Mouse (Mus musculus): ENCODE data around the gene Klhl3. TPM values are rescaled to one million over a fixed set of nuclear protein-coding genes. Genes with fewer than 3 reads are reported as not detected.

The Klhl3 gene
- polyA plus RNA-seq, 1 experiment = 2.0 TPM

GRCm38 (mm10) chr13:58066496-58067389 lies 46.6 kb downstream of the Klhl3 start:
- peak; percentile 26 for DNase-seq
- whole genome bisulfite sequencing = 45% methylated on average over 14 of the region's 14 CpGs
- TF ChIP-seq POLR2A (IDR thresholded peaks at IDR 0.05; ENCODE audit: control insufficient read depth, extremely low read depth, insufficient read depth, low read length, poor library complexity) = no peak
- Histone ChIP-seq H3K27me3 (ENCODE audit: control insufficient read depth, insufficient read depth, low read length) (no peaks in the 10 kb centered on the region), H3K36me3 (ENCODE audit: control insufficient read depth, insufficient read depth, low read length) (no peaks in the 10 kb centered on the region), H3K4me3 (ENCODE audit: control insufficient read depth, insufficient read depth, low read length) (peak overlapping the region; percentile 8), H3K27ac (ENCODE audit: control insufficient read depth, insufficient read depth, low read length) (peak overlapping the region; percentile 69), H3K4me1 (replicated peaks; ENCODE audit: control insufficient read depth, insufficient read depth, low read length) (peaks cover 18% of the 10 kb centered on the region)

GRCm38 (mm10) chr13:58066081-58066495 lies 47.3 kb downstream of the Klhl3 start:
- H3K27ac ChIP-seq (ENCODE audit: control insufficient read depth, insufficient read depth, low read length) = no peak overlapping the region
- peaks cover 18% of the 10 kb centered on the region for H3K4me1 ChIP-seq (replicated peaks; ENCODE audit: control insufficient read depth, insufficient read depth, low read length)
- TF ChIP-seq CTCF (IDR thresholded peaks at IDR 0.05; ENCODE audit: borderline replicate concordance, control insufficient read depth, extremely low read depth, insufficient read depth, low read length, poor library complexity) (no peak), POLR2A (IDR thresholded peaks at IDR 0.05; ENCODE audit: control insufficient read depth, extremely low read depth, insufficient read depth, low read length, poor library complexity) (no peak)
- no peak for DNase-seq
- WGBS = 94% methylated on average over 13 of the region's 13 CpGs
- no peak overlapping the region for H3K4me3 ChIP-seq (ENCODE audit: control insufficient read depth, insufficient read depth, low read length)
- H3K27me3 ChIP-seq (ENCODE audit: control insufficient read depth, insufficient read depth, low read length) = no peaks in the 10 kb centered on the region
- no peaks in the 10 kb centered on the region for H3K36me3 ChIP-seq (ENCODE audit: control insufficient read depth, insufficient read depth, low read length)

GRCm38 (mm10) chr13:58065316-58065715 lies 48.1 kb downstream of the Klhl3 start:
- no peaks in the 10 kb centered on the region for H3K27me3 ChIP-seq (ENCODE audit: control insufficient read depth, insufficient read depth, low read length)
- WGBS = 91% methylated on average over 5 of the region's 5 CpGs
- no peaks in the 10 kb centered on the region for H3K36me3 ChIP-seq (ENCODE audit: control insufficient read depth, insufficient read depth, low read length)
- H3K4me3 ChIP-seq (ENCODE audit: control insufficient read depth, insufficient read depth, low read length) = no peak overlapping the region
- no peak for DNase-seq
- H3K27ac ChIP-seq (ENCODE audit: control insufficient read depth, insufficient read depth, low read length) = no peak overlapping the region
- peaks cover 18% of the 10 kb centered on the region for H3K4me1 ChIP-seq (replicated peaks; ENCODE audit: control insufficient read depth, insufficient read depth, low read length)
- TF ChIP-seq CTCF (IDR thresholded peaks at IDR 0.05; ENCODE audit: borderline replicate concordance, control insufficient read depth, extremely low read depth, insufficient read depth, low read length, poor library complexity) = no peak
- no peak for TF ChIP-seq POLR2A (IDR thresholded peaks at IDR 0.05; ENCODE audit: control insufficient read depth, extremely low read depth, insufficient read depth, low read length, poor library complexity)

- WGBS = 55% methylated on average over 17 of the region's 17 CpGs
- Histone ChIP-seq H3K4me1 (replicated peaks; ENCODE audit: control insufficient read depth, insufficient read depth, low read length) (peaks cover 6% of the 10 kb centered on the region), H3K27me3 (ENCODE audit: control insufficient read depth, insufficient read depth, low read length) (no peaks in the 10 kb centered on the region), H3K36me3 (ENCODE audit: control insufficient read depth, insufficient read depth, low read length) (no peaks in the 10 kb centered on the region), H3K4me3 (ENCODE audit: control insufficient read depth, insufficient read depth, low read length) (no peak overlapping the region), H3K27ac (ENCODE audit: control insufficient read depth, insufficient read depth, low read length) (no peak overlapping the region)
- DNase-seq = peak; percentile 37
- TF ChIP-seq POLR2A (IDR thresholded peaks at IDR 0.05; ENCODE audit: control insufficient read depth, extremely low read depth, insufficient read depth, low read length, poor library complexity) = no peak
- no peak for TF ChIP-seq CTCF (IDR thresholded peaks at IDR 0.05; ENCODE audit: borderline replicate concordance, control insufficient read depth, extremely low read depth, insufficient read depth, low read length, poor library complexity)
Observed at GRCm38 (mm10) chr13:58057953-58058870, 55.2 kb downstream of the Klhl3 start.

GRCm38 (mm10) chr13:58056618-58057017 lies 56.8 kb downstream of the Klhl3 start:
- H3K36me3 ChIP-seq (ENCODE audit: control insufficient read depth, insufficient read depth, low read length) = no peaks in the 10 kb centered on the region
- TF ChIP-seq POLR2A (IDR thresholded peaks at IDR 0.05; ENCODE audit: control insufficient read depth, extremely low read depth, insufficient read depth, low read length, poor library complexity) = no peak
- TF ChIP-seq CTCF (IDR thresholded peaks at IDR 0.05; ENCODE audit: borderline replicate concordance, control insufficient read depth, extremely low read depth, insufficient read depth, low read length, poor library complexity) = peak; percentile 53; the same call in 1 of the 2 replicates
- peaks cover 6% of the 10 kb centered on the region for H3K4me1 ChIP-seq (replicated peaks; ENCODE audit: control insufficient read depth, insufficient read depth, low read length)
- H3K4me3 ChIP-seq (ENCODE audit: control insufficient read depth, insufficient read depth, low read length) = no peak overlapping the region
- H3K27ac ChIP-seq (ENCODE audit: control insufficient read depth, insufficient read depth, low read length) = no peak overlapping the region
- DNase-seq = no peak
- WGBS = 94% methylated on average over 4 of the region's 4 CpGs
- H3K27me3 ChIP-seq (ENCODE audit: control insufficient read depth, insufficient read depth, low read length) = no peaks in the 10 kb centered on the region

- peaks cover 4% of the 10 kb centered on the region for H3K4me1 ChIP-seq (replicated peaks; ENCODE audit: control insufficient read depth, insufficient read depth, low read length)
- TF ChIP-seq CTCF (IDR thresholded peaks at IDR 0.05; ENCODE audit: borderline replicate concordance, control insufficient read depth, extremely low read depth, insufficient read depth, low read length, poor library complexity) (no peak), POLR2A (IDR thresholded peaks at IDR 0.05; ENCODE audit: control insufficient read depth, extremely low read depth, insufficient read depth, low read length, poor library complexity) (no peak)
- DNase-seq = no peak
- no peak overlapping the region for H3K4me3 ChIP-seq (ENCODE audit: control insufficient read depth, insufficient read depth, low read length)
- 95% methylated on average over 4 of the region's 4 CpGs for WGBS
- H3K27me3 ChIP-seq (ENCODE audit: control insufficient read depth, insufficient read depth, low read length) = no peaks in the 10 kb centered on the region
- H3K36me3 ChIP-seq (ENCODE audit: control insufficient read depth, insufficient read depth, low read length) = no peaks in the 10 kb centered on the region
- H3K27ac ChIP-seq (ENCODE audit: control insufficient read depth, insufficient read depth, low read length) = no peak overlapping the region
Observed at GRCm38 (mm10) chr13:58053628-58054027, 59.8 kb downstream of the Klhl3 start.
